Mouse (Mus musculus): ENCODE measurements around the gene Twnk. TPM values are rescaled to one million over a fixed set of nuclear protein-coding genes. Genes with fewer than 3 reads are reported as not detected.
"Not testable (repeated sequence)": the region's sequence is repeated elsewhere in the genome, so short reads cannot be mapped to it uniquely, and the experiment has no call there.

The Twnk gene
- polyA plus RNA-seq, 1 experiment from 2014 or later, result 7.4 TPM

- H3K36me3 ChIP-seq (ENCODE audit: control insufficient read depth, insufficient read depth), result peaks cover 21% of the 10 kb centered on the region
- no peak overlapping the region for H3K9ac ChIP-seq (ENCODE audit: low read depth, low read length)
- no peaks in the 10 kb centered on the region; the same call in 1 of the 2 replicates for H3K4me1 ChIP-seq (replicated peaks; ENCODE audit: control insufficient read depth, insufficient read depth, low read length)
- no peak overlapping the region for H3K4me3 ChIP-seq (ENCODE audit: low read depth, low read length)
- peak; percentile 91 for TF ChIP-seq CTCF (IDR thresholded peaks at IDR 0.05; ENCODE audit: low read depth)
- peak; percentile 50 for ATAC-seq
- H3K27me3 ChIP-seq (replicated peaks; ENCODE audit: control insufficient read depth, insufficient read depth, low read length), result no peaks in the 10 kb centered on the region
- H3K27ac ChIP-seq (ENCODE audit: low read depth, low read length), result no peak overlapping the region
- no peak overlapping the region for H3K4me2 ChIP-seq (replicated peaks; ENCODE audit: low read depth)
- 14% methylated on average over 4 of the region's 4 CpGs for WGBS
- no peaks in the 10 kb centered on the region for H3K9me3 ChIP-seq (ENCODE audit: control insufficient read depth)
Observed at GRCm38 (mm10) chr19:45031780-45032179, 26.3 kb downstream of the Twnk start.

DNA sequence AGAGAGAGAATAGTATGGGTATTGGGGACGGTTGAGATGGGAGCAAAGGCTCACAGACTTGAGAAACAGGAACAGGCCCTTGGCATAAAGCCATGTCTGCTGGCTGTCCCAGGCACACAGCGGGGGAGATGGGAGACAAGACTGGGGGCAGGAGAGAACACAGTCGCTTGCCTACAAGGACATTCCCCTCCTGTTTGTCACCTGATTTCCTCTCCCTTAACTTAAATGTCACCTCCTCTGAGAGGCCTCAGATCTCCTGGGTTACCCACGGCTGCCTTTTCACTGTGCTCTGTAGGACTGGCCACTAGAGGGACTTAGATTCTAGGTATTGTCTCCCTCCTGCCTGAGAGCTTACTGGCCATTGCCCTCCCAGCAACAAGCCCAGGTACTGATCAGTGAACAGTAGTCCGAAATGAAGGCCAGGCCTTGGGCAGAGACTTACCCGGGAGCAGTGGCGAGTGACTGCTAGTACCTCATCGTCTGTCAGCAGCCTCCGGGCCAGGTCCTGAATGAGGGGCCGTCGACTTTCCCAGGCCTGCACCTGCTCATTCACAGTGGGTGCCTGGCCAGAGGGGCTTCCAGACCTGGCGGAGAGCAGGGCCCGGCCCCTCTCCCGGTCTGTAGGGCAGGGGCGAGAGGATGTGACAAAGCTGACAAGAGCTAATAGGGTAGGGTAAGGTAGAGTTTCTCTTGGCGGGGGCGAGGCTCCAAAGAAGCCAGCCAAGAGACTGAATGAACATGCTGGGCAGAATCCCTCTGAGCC lies 27.3 kb downstream of the Twnk start:
- Histone ChIP-seq H3K4me1 (replicated peaks; ENCODE audit: control insufficient read depth, insufficient read depth, low read length) (no peaks in the 10 kb centered on the region; the same call in 1 of the 2 replicates), H3K9me3 (ENCODE audit: control insufficient read depth) (no peaks in the 10 kb centered on the region), H3K36me3 (ENCODE audit: control insufficient read depth, insufficient read depth) (peaks cover 12% of the 10 kb centered on the region; the same call in 1 of the 2 replicates), H3K9ac (ENCODE audit: low read depth, low read length) (no peak overlapping the region), H3K4me2 (replicated peaks; ENCODE audit: low read depth) (no peak overlapping the region), H3K4me3 (ENCODE audit: low read depth, low read length) (no peak overlapping the region), H3K27ac (ENCODE audit: low read depth, low read length) (no peak overlapping the region), H3K27me3 (replicated peaks; ENCODE audit: control insufficient read depth, insufficient read depth, low read length) (no peaks in the 10 kb centered on the region)
- TF ChIP-seq CTCF (IDR thresholded peaks at IDR 0.05; ENCODE audit: low read depth), result peak; percentile 68
- WGBS, result 62% methylated on average over 17 of the region's 17 CpGs
- no peak for ATAC-seq

- Histone ChIP-seq H3K4me3 (ENCODE audit: low read depth, low read length) (no peak overlapping the region), H3K9me3 (ENCODE audit: control insufficient read depth) (no peaks in the 10 kb centered on the region), H3K4me2 (replicated peaks; ENCODE audit: low read depth) (no peak overlapping the region), H3K4me1 (replicated peaks; ENCODE audit: control insufficient read depth, insufficient read depth, low read length) (no peaks in the 10 kb centered on the region), H3K27ac (ENCODE audit: low read depth, low read length) (no peak overlapping the region), H3K27me3 (replicated peaks; ENCODE audit: control insufficient read depth, insufficient read depth, low read length) (0 out of 2 replicates have a peak, but pooled peaks cover 3% of the 10 kb centered on the region), H3K36me3 (ENCODE audit: control insufficient read depth, insufficient read depth) (no peaks in the 10 kb centered on the region), H3K9ac (ENCODE audit: low read depth, low read length) (no peak overlapping the region)
- no peak for ATAC-seq
- WGBS, result 42% methylated on average over 15 of the region's 16 CpGs
- TF ChIP-seq CTCF (IDR thresholded peaks at IDR 0.05; ENCODE audit: low read depth), result peak; percentile 83
Observed at GRCm38 (mm10) chr19:45036867-45037266, 31.4 kb downstream of the Twnk start.

DNA sequence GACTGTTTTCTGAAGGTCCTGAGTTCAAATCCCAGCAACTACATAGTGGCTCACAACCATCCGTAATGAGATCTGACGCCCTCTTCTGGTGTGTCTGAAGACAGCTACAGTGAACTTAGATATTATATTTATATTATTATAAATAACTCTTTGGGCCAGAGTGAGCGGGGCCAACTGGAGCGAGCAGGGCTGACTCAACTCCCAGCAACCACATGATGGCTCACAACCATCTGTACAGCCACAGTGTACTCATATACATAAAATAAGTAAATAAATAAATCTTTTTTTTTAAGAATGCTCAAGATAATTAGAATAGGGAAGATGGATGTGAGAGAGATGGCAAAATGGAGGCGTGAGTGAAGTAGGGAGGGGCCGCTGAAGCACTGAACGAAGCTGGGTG lies 32.7 kb downstream of the Twnk start:
- not testable (repeated sequence) for H3K4me2 ChIP-seq (replicated peaks; ENCODE audit: low read depth)

DNA sequence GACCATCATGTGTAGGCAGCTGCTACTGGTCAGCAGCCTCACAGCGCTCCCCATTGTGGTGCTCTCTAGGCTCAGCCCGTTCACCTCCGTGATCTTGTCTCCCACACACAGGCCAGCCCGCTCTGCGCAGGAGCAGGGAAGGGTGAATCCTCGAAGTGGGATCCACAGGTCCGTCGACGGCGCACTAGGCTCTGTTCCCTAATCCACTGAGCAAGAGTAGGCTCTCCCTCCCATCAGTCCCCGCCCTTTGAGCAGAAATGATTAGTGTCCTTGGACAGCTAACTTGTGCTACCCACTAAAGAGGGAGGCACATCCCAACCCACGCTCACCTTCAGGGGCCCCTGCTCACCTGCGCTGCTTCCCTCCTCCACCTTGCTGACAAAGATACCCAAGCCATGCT lies 34.8 kb downstream of the Twnk start:
- Histone ChIP-seq H3K9ac (ENCODE audit: low read depth, low read length) (no peak overlapping the region), H3K4me1 (replicated peaks; ENCODE audit: control insufficient read depth, insufficient read depth, low read length) (0 out of 2 replicates have a peak, but pooled peaks cover 3% of the 10 kb centered on the region), H3K9me3 (ENCODE audit: control insufficient read depth) (no peaks in the 10 kb centered on the region), H3K4me3 (ENCODE audit: low read depth, low read length) (no peak overlapping the region), H3K27ac (ENCODE audit: low read depth, low read length) (no peak overlapping the region), H3K36me3 (ENCODE audit: control insufficient read depth, insufficient read depth) (no peaks in the 10 kb centered on the region), H3K4me2 (replicated peaks; ENCODE audit: low read depth) (no peak overlapping the region), H3K27me3 (replicated peaks; ENCODE audit: control insufficient read depth, insufficient read depth, low read length) (peaks cover 8% of the 10 kb centered on the region)
- no peak for TF ChIP-seq CTCF (IDR thresholded peaks at IDR 0.05; ENCODE audit: low read depth)
- no peak for ATAC-seq
- WGBS, result 57% methylated on average over 13 of the region's 13 CpGs

More for the DNA sequence above, 32.7 kb downstream of the Twnk start:
- H3K9me3 ChIP-seq (ENCODE audit: control insufficient read depth); H3K27ac ChIP-seq (ENCODE audit: low read depth, low read length); H3K9ac ChIP-seq (ENCODE audit: low read depth, low read length); H3K27me3 ChIP-seq (replicated peaks; ENCODE audit: control insufficient read depth, insufficient read depth, low read length); ATAC-seq; H3K36me3 ChIP-seq (ENCODE audit: control insufficient read depth, insufficient read depth); H3K4me1 ChIP-seq (replicated peaks; ENCODE audit: control insufficient read depth, insufficient read depth, low read length); H3K4me3 ChIP-seq (ENCODE audit: low read depth, low read length): not testable (repeated sequence)
- WGBS, result 82% methylated on average over 7 of the region's 7 CpGs

DNA sequence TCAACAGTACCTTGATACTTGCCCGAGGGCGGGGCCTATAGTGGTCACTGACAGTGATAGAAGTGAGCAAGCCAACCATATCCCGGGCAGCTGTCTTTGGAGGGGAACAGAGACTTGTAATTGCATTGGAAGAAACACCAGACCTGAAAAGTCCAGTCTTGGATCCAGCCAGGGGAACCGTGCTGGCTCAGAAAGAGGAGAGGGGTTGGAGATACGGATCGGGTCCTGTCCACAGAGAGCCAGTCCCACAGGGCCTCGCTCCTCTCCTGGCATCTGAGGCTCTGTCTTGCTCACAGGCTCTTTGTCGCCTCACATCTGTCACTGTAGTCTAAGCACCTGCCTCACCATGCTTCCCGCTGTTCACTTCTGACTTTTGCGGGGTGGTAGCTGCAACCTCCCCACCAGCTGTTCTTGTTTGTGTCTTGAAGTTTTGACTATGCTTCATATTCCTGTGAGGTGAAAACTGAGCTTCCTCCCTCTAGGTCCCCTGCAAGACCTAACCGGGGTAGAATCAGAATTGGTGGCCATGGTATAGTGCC lies 39.0 kb downstream of the Twnk start:
- WGBS, result 68% methylated on average over 11 of the region's 11 CpGs
- H3K4me2 ChIP-seq (replicated peaks; ENCODE audit: low read depth), result no peak overlapping the region
- H3K4me1 ChIP-seq (replicated peaks; ENCODE audit: control insufficient read depth, insufficient read depth, low read length), result 0 out of 2 replicates have a peak, but pooled peaks cover 3% of the 10 kb centered on the region
- peaks cover 8% of the 10 kb centered on the region for H3K27me3 ChIP-seq (replicated peaks; ENCODE audit: control insufficient read depth, insufficient read depth, low read length)
- ATAC-seq, result no peak
- H3K9me3 ChIP-seq (ENCODE audit: control insufficient read depth), result no peaks in the 10 kb centered on the region
- TF ChIP-seq CTCF (IDR thresholded peaks at IDR 0.05; ENCODE audit: low read depth), result no peak
- no peak overlapping the region for H3K9ac ChIP-seq (ENCODE audit: low read depth, low read length)
- no peak overlapping the region for H3K27ac ChIP-seq (ENCODE audit: low read depth, low read length)
- no peak overlapping the region for H3K4me3 ChIP-seq (ENCODE audit: low read depth, low read length)
- no peaks in the 10 kb centered on the region for H3K36me3 ChIP-seq (ENCODE audit: control insufficient read depth, insufficient read depth)
